Mouse (Mus musculus): ENCODE measurements around the gene Mtf1.
A peak's percentile ranks its signal among the peaks of the same experiment; 100 is the strongest.

Gene Mtf1

GRCm38 (mm10) chr4:124856294-124856693 lies 54.4 kb downstream of the Mtf1 start:
- no peak for DNase-seq

GRCm38 (mm10) chr4:124858370-124858769 lies 56.5 kb downstream of the Mtf1 start:
- peak; percentile 27 for DNase-seq

GRCm38 (mm10) chr4:124860446-124860845 lies 58.5 kb downstream of the Mtf1 start:
- peak; percentile 84 for DNase-seq

GRCm38 (mm10) chr4:124861283-124862188 lies 59.6 kb downstream of the Mtf1 start, which contains the start of gene Maneal:
TSS of gene Maneal (minus strand) at chr4:124862171.
- DNase-seq = no peak

GRCm38 (mm10) chr4:124872719-124873118 lies 70.8 kb downstream of the Mtf1 start:
- DNase-seq = no peak

- DNase-seq = no peak
Measured at GRCm38 (mm10) chr4:124880599-124880998, 78.7 kb downstream of the Mtf1 start, which contains the start of gene Epha10. TSS of gene Epha10 (plus strand) at chr4:124880899.

GRCm38 (mm10) chr4:124881341-124881908 lies 79.5 kb downstream of the Mtf1 start:
- DNase-seq = no peak

- DNase-seq = peak; percentile 43
Measured at GRCm38 (mm10) chr4:124882151-124882729, 80.3 kb downstream of the Mtf1 start.

- DNase-seq = no peak
Measured at GRCm38 (mm10) chr4:124888702-124889101, 86.8 kb downstream of the Mtf1 start.

GRCm38 (mm10) chr4:124889935-124890334 lies 88.0 kb downstream of the Mtf1 start:
- no peak for DNase-seq

- DNase-seq = no peak
Measured at GRCm38 (mm10) chr4:124890831-124891230, 88.9 kb downstream of the Mtf1 start.

- no peak for DNase-seq
Measured at GRCm38 (mm10) chr4:124893769-124894168, 91.9 kb downstream of the Mtf1 start.

- DNase-seq = no peak
Measured at GRCm38 (mm10) chr4:124894508-124895428, 92.9 kb downstream of the Mtf1 start.

- DNase-seq = no peak
Measured at GRCm38 (mm10) chr4:124898428-124898827, 96.5 kb downstream of the Mtf1 start.

Data from kidney, postnatal 14 days (tissue).